Comparison of ENCODE assay signal across 29 mouse cellular contexts in the genomic region with DNA sequence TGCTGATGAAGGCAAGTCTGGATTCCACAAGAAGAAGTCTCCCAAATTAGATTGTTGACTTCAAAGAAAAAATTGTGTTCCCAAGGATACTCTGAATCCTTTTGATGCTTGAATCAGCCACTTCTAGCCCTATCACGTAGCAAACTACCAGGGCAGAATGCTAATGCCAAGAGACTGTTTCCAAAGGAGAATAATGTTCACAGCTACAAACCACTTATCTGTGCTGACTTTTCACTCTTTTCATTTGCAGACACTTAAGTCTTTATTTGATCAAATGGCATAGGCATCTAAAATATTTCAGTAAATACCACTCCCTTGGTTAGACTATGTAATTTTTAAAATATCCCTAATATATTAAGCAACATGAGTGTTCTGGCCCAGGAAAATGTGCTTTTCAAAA.
"Had no signal": no experiment of that assay in that cellular context is flagged by ENCODE, and none has a peak within 500 bp of the region (broad histone marks: within the 10 kb centered on the region; RNA-seq: fewer than 3 reads in every experiment).

No protein-coding gene starts in this region.

- H3K4me2 ChIP-seq: limb, embryonic 12.5 days; limb, embryonic 13.5 days; limb, embryonic 15.5 days; liver, embryonic 11.5 days; liver, embryonic 13.5 days; liver, embryonic 15.5 days; lung, embryonic 15.5 days; midbrain, embryonic 11.5 days; midbrain, embryonic 12.5 days; midbrain, embryonic 13.5 days; midbrain, embryonic 15.5 days; neural tube, embryonic 12.5 days; neural tube, embryonic 13.5 days had no signal

- H3K27ac ChIP-seq: left cerebral cortex, adult 2 months; limb, embryonic 10.5 days; limb, embryonic 12.5 days; limb, embryonic 13.5 days; limb, embryonic 15.5 days; liver, embryonic 13.5 days; liver, embryonic 14.5 days; liver, embryonic 15.5 days; macrophage; midbrain, embryonic 10.5 days; midbrain, embryonic 12.5 days; midbrain, embryonic 13.5 days; midbrain, embryonic 15.5 days; neural tube, embryonic 12.5 days; neural tube, embryonic 13.5 days had no signal

- H3K4me1 ChIP-seq: limb, embryonic 10.5 days; limb, embryonic 12.5 days; limb, embryonic 13.5 days; limb, embryonic 15.5 days; liver, embryonic 13.5 days; liver, embryonic 15.5 days; lung, embryonic 15.5 days; megakaryocyte, embryonic 14.5 days; midbrain, embryonic 10.5 days; midbrain, embryonic 12.5 days; midbrain, embryonic 13.5 days; midbrain, embryonic 15.5 days; neural tube, embryonic 12.5 days; neural tube, embryonic 13.5 days had no signal

- H3K36me3 ChIP-seq: limb, embryonic 10.5 days; limb, embryonic 12.5 days; limb, embryonic 13.5 days; limb, embryonic 15.5 days; liver, embryonic 13.5 days; liver, embryonic 15.5 days; lung, embryonic 15.5 days; midbrain, embryonic 10.5 days; midbrain, embryonic 12.5 days; midbrain, embryonic 13.5 days; midbrain, embryonic 15.5 days; neural tube, embryonic 12.5 days; neural tube, embryonic 13.5 days had no signal

- DNase-seq: layer of hippocampus, postnatal 36 days; left cerebral cortex, postnatal 4 days; liver; liver, embryonic 13.5 days; liver, postnatal 0 days; lung, adult 18-20 months; lung, adult 2 months; lung, postnatal 10 days; midbrain, embryonic 14.5 days had no signal

- ATAC-seq: liver, postnatal 0 days; midbrain, embryonic 13.5 days; midbrain, embryonic 15.5 days; midbrain, embryonic 16.5 days had no signal

- H3K9me3 ChIP-seq: limb, embryonic 10.5 days; limb, embryonic 12.5 days; limb, embryonic 13.5 days; limb, embryonic 15.5 days; liver, embryonic 13.5 days; liver, embryonic 15.5 days; lung, embryonic 15.5 days; megakaryocyte, embryonic 14.5 days; midbrain, embryonic 10.5 days; midbrain, embryonic 12.5 days; midbrain, embryonic 13.5 days; midbrain, embryonic 15.5 days; neural tube, embryonic 12.5 days; neural tube, embryonic 13.5 days had no signal

- H3K4me3 ChIP-seq: left cerebral cortex, adult 2 months; limb, embryonic 10.5 days; limb, embryonic 12.5 days; limb, embryonic 13.5 days; limb, embryonic 15.5 days; liver, embryonic 13.5 days; liver, embryonic 15.5 days; lung, embryonic 15.5 days; megakaryocyte, embryonic 14.5 days; midbrain, embryonic 10.5 days; midbrain, embryonic 12.5 days; midbrain, embryonic 13.5 days; midbrain, embryonic 15.5 days; myocyte; neural tube, embryonic 12.5 days; neural tube, embryonic 13.5 days had no signal

- H3K27me3 ChIP-seq: limb, embryonic 12.5 days; limb, embryonic 13.5 days; limb, embryonic 15.5 days; liver, embryonic 13.5 days; liver, embryonic 15.5 days; lung, embryonic 15.5 days; megakaryocyte, embryonic 14.5 days; midbrain, embryonic 12.5 days; midbrain, embryonic 13.5 days; midbrain, embryonic 15.5 days; neural tube, embryonic 12.5 days; neural tube, embryonic 13.5 days had no signal

- H3K9ac ChIP-seq: limb, embryonic 12.5 days; limb, embryonic 13.5 days; limb, embryonic 15.5 days; liver, embryonic 13.5 days; liver, embryonic 14.5 days; liver, embryonic 15.5 days; liver, postnatal 0 days; lung, embryonic 15.5 days; midbrain, embryonic 12.5 days; midbrain, embryonic 13.5 days; midbrain, embryonic 15.5 days; neural tube, embryonic 12.5 days; neural tube, embryonic 13.5 days had no signal
